Mouse (Mus musculus) urinary bladder, postnatal 10 days (tissue): ENCODE measurements at regions not wholly inside any gene's neighbourhood (a gene's known extent, or its start where the extent isn't known, plus 50 kb on each side); places are given as distances from the start of the nearest gene placed in this dataset.

Source experiments
- DNase-seq: peaks from one replicate; pipeline ENCODE4 v3.0.0; 2022; ENCODE audit warnings: low spot score

GRCm38 (mm10) chr7:110679916-110680315 is 52.5 kb downstream of the Adm start:
- DNase-seq: no peak

DNA sequence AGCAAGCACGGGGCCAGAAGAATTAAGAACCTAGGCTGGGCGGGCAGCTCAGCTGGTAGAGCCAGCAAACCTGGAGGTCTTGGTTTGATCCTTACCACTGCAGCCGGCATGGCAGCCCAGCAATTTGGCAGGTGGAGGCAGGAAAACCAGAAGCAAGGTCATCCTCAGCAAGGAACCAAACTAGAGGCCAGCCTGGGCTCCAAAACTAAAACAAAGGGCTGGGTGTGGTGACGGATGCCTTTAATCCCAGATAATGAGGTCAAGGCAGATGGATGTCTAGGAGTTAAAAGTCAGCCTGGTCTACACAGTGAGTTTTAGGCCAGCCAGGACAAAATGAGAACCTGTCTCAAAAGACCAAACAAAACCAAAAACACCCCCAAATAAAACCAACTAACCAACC is 55.5 kb downstream of the Adm start:
- DNase-seq: no peak

DNA sequence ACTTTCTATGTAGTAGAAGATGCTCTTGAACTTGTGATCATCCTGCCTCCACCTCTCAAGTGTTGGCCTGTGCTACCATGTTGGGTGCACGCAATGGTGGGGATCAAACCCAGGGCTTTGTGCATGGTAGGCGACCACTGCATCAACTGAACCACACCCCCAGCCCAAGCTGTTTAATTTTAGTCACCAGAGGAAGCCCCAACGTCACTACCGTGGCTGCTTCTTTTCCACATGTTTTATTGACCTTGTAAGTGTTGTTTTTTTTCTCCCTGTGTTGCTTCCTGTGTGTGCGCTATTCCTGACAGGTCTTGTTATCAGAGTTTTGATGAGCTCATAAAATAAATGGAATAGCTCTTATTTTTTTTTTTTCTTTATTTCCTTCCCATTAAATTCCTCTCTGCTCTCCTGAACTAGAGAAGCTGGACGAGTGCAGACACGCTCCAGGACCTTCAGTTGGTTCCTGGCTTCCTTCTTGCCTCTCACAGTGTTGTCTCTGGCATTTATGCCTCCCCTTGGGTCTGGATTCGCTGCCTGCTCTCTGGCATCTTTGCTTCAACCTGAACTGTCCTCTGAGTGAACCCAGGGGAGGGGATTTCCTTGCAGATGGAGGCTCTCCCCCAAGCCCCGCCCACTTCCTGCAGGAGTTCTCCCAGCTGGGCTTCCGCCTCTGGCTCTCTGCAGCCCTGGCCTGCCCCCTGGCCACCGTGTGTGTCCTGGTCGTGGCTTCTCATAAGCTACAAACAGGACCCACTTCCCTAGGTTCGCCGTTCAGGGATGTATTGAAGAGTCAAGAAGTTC is 61.6 kb downstream of the Adm start:
- peak; percentile 57 for DNase-seq

DNA sequence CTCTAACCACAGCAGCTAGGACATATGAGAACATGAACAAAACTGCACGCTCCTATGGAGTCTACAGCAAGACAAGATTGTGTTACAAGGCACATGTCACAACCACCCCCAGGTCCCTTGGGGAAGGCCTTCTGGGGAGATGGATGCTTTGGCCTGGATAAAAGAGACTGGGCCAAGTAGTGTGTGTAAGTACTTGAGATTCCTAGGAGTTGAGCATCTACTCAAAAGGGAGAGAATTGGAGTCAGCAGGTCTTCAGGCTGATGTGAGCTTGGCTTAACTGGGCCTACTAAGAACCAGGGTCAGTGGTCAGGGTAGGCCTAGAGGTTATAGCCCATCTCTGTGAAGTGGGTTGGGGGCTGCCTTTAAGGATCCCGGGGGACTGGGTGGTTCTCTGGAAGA is 62.8 kb downstream of the Adm start:
- no peak for DNase-seq

DNA sequence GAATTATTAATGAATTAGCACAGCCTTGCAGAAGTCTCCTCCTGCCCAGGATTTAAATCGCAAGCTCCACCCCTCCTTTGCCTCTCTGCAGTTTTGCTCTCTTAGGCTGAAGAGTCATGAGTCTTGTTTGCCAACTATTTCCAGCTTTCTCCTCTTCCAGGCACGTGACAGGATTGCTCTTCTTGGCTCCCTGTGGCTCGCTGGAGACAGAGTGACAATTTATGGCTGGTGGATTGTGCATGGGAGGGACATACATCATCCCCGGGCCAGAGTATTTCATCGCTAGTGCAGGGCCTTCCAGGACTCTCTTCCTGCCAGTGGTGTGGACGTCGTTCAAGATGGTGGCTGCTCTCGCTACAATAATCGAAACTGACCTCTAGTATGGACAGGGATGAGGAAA is 63.4 kb downstream of the Adm start:
- DNase-seq: no peak

DNA sequence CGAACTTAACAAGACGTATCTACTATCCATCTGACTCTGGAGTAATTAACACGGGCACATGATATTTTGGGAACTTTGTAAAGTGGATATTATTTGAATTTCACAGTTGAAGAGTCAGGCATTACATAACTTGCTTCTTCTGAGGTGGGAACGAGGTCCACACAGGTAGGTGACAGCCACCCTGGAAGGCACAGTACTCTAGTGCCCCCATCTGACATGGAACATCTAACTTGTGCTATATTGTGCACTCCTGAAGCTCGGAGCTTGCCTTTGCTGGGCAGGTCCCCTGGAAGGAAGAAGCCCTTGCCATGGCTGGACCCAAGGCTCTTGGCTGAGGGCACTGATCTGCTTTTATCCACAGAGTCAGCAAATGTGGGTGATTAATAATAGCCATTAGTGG is 66.8 kb downstream of the Adm start:
- DNase-seq: no peak

- no peak for DNase-seq
Observed at GRCm38 (mm10) chr7:110695729-110696128, 68.3 kb downstream of the Adm start.

- DNase-seq: no peak
Observed at GRCm38 (mm10) chr7:110698211-110699153, 69.5 kb upstream of the Ampd3 start.

GRCm38 (mm10) chr7:110699596-110699995 is 68.4 kb upstream of the Ampd3 start:
- DNase-seq: no peak

DNA sequence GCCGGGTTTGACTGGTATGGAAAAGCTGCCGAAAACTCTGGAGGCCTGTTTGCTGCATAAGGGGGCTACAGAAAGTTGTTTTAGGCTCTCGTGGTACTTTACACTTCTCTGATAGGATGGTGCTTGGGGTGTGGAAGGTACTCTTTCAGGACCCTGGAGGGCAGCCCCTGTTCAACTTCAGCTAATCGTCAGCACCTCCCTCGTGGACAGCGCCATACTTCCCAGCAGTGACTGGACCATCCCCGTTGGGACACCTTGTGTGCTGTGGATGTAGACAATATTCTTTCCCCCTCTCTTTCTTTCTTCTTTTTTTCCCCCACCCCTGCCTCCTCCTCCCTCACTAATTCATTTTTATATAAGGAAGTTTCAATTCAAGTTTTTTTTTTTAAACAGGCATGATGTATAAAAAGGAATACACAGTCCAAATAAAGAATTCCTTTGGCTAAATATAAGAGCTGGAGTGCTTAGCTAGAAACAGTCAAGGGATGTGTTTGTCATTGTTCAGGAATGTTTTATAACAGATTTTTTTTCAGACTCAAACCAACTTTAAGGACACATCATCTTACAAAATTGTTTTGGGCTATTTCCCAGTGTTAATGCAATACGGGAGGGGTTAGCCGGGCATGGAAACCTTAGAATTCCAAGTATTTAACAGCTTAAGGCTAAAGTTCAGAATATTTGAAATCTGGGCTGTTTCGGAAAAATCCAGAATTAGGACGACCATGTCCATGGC is 66.2 kb upstream of the Ampd3 start:
- DNase-seq: no peak

DNA sequence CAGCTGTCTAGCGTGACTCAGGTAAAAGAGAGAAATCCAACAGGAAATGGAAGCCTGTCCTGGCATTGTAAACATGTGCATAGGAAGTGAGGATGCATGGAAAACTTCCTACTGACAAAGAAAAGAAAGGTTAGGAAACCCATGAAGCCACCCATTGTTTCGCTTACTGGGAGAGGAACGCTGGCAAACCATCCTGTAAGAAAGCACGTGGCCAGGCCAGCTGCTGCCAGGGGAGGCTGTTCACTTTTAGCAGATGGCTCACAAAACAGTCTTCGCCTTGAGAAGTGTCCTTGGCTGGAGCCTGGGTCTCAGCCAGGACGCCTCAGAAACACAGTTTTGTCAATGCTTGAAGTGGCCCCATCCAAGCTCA is 65.6 kb upstream of the Ampd3 start:
- DNase-seq: no peak

DNA sequence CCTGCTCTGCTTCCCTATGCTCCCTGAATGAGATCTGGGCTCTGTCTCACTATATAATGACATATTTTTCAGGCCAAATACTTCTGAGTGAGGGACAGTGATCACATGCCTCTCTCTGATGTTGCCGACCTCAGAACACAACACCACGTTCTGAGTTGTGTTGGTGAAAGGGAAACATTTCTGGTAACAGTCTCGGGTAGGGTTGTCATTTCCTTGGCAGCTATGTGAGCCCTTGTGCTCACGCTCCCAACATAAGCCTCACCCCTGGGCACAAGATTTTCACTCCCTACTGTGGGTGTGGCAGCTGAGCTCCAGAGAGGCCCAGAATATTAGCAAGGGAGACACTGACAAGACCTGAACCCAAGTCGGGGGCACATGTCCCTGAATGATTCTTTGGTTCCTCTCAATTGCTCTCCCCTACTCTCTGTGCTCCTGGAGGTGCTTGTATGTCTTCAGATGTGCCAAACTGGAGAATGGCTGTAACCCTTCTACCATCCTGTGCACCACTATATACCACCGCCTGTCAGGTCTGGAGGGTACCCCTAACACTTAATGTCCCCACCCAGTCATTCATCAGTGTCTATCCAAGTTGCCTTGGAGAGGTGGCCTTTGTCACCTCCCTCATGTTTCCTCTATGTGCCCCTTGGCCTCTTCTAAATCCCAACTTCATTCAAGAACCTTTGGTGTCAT is 62.5 kb upstream of the Ampd3 start:
- DNase-seq: no peak

DNA sequence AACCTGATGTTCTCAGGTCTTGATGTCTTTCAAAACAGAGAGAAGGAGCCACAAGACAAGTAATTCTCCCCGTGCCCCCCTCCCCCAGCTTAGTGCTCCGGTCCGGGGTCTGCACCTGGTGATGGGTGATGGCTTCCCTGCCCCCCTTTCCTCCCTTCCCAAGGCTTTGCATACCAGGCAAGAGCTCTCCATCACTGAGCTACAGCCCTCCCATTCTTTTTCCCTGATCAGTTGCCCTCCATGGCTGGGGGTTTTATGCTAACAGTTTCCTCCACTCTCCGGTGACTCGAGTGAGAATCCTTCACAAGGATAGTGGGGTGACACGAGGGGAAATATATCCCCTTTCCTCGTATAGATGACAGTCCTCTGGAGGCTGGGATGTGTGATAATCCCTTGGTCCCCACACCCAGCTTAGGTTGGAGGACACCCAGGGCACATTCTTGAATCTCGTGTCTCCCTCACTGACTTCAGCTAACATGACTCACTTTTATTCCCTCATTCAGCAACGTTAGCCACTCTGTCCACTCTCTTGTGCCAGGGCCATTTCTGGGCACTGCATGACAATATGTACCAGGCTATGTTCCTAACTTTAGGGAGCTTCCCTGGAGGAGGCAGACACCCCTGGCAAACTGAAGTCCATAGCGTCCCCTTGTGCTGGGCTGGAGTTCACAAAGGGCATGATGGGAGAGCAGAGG is 61.9 kb upstream of the Ampd3 start:
- DNase-seq: no peak

- no peak for DNase-seq
Observed at GRCm38 (mm10) chr7:110706696-110707087, 61.3 kb upstream of the Ampd3 start.

GRCm38 (mm10) chr7:110708116-110708515 is 59.9 kb upstream of the Ampd3 start:
- DNase-seq: no peak

- DNase-seq: no peak
Observed at GRCm38 (mm10) chr7:110708781-110709180, 59.2 kb upstream of the Ampd3 start.

GRCm38 (mm10) chr7:110709606-110710005 is 58.4 kb upstream of the Ampd3 start:
- no peak for DNase-seq

GRCm38 (mm10) chr7:110710256-110710962 is 57.6 kb upstream of the Ampd3 start:
- no peak for DNase-seq

DNA sequence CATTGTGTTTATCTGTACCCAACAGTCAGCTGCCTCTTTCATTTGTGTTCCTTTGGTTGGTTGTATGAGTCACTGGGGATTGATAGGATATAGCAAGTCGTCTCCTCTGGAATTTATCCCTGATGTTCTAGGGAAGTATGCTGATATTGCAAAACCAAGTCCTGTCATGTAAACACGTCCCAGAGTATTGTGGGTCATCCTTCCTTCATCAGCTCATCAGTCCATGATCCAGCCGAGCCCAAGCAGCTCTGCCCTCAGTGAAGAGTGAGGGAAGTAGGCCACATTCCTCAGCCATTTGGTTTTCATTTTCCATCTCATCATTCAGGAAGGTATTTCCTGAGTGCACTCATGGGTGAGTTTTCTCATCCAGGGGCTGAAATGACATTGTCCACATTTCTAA is 54.3 kb upstream of the Ampd3 start:
- DNase-seq: no peak

DNA sequence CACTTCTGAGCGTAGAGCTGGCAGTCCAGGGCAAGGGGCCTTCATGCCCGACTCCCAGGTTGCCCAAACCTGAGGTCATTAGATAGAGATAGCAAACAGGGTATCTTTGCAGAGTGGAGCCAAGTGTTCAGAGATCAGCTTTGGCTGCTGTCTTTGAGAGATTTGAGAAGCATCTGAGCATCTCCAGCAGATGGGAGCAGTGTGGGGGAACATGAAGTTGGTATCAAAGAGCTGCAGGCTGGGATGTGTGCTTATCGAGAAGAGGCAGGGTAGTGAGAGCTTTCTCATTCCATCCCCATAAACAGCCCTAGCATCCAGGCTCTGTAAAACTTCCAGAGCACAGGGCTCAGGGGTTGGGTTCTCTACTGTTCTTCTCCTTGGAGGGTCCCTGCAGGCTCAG is 52.9 kb upstream of the Ampd3 start:
- DNase-seq: no peak

DNA sequence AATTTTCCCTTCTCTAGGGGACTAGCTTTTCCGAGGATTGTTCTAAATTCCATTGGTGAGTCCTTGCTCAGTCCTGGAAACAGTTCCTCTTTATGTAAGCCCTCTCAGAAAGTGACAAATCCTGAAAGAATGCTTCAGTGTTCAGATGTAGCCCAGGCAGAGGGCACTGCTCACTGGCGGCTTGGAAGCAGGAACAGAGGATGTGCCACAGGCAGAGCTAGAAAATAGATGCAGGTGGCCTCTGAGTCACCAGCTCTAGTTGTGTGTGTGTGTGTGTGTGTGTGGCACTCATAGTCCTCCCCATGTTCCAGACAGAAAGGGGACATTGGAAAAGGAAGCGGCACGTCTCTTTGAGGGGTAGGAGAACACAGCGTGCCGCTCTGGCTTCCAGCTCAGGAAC is 52.5 kb upstream of the Ampd3 start:
- DNase-seq: no peak
